Mouse (Mus musculus) megakaryocyte, embryonic 14.5 days (primary cell): ENCODE data around the gene Cbfa2t3. TPM values are rescaled to one million over a fixed set of nuclear protein-coding genes. Genes with fewer than 3 reads are reported as not detected.

Experiments used
- H3K27me3 ChIP-seq: replicated peaks from 2 replicates; pipeline ENCODE3; 2012; ENCODE audit warnings: inconsistent platforms
- H3K36me3 ChIP-seq: replicated peaks from 2 replicates; pipeline ENCODE3; 2012; ENCODE audit warnings: low read length, inconsistent platforms, mixed read lengths
- H3K4me1 ChIP-seq: 2 replicates; pipeline ENCODE4 v1.6.1; 2012; ENCODE audit warnings: inconsistent platforms
- H3K4me3 ChIP-seq: replicated peaks from 2 replicates; pipeline ENCODE3; 2012; ENCODE audit warnings: moderate library complexity, mild to moderate bottlenecking, inconsistent platforms
- H3K9me3 ChIP-seq: 2 replicates; pipeline ENCODE4 v1.6.1; 2012; ENCODE audit warnings: inconsistent platforms
- FLI1 ChIP-seq: IDR thresholded peaks from 2 replicates; pipeline ENCODE4 v1.6.1; 2012; ENCODE audit warnings: low read length, inconsistent platforms, mixed read lengths
- GATA1 ChIP-seq: IDR thresholded peaks from 3 replicates; pipeline ENCODE4 v1.6.1; 2012; ENCODE audit warnings: mixed read lengths, low read length, inconsistent platforms, borderline replicate concordance
- polyA plus RNA-seq: library from polyadenylated mRNA; stranded (reverse); fragments of >175 nt; gene quantifications from 2 replicates; pipeline ENCODE4 v1.2.3, GENCODE M21; 2012; ENCODE audit warnings: low replicate concordance; ENCODE audit not compliant: insufficient read depth

Cbfa2t3 gene
- polyA plus RNA-seq, 1 experiment = 54.9 TPM

DNA sequence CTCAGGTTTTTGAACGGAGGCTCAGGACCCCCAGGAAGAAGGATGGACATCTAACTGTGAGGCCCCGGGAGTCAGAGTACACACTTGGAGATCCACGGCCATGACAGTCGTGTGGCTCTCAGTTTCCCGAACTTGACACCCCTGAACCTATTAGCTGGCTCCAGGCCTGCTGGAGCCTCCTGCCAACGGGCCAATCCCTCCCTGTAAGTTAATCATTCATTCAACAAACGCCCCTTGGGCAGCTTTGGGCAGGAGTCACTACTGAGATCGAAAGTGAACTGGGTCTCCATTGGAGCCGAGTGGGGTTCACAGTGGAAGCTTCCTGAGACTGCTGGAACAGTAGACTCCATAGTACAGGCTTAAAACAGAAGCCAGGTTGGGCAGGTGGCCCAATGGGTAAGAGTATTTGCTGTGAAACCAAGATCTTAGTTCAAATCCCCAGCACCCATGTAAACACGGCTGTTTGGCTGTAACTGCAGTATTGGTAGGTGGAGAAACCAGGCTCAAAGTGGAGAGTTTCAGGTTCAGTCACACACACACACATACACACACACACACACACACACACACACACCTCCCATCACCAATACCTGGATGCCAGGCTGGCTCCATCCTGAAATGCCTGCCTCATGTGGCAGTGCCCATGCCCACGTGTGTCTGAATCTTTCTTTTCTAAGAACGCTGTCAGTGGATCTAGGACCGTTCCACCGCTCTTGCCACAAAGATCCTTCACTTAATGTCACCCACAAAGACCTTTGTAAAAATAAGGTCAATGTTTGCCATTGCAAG lies 20.0 kb upstream of the Cbfa2t3 start:
- no peaks in the 10 kb centered on the region for H3K36me3 ChIP-seq
- peak overlapping the region; percentile 88 for H3K4me3 ChIP-seq
- TF ChIP-seq GATA1 (no peak), FLI1 (no peak)
- H3K9me3 ChIP-seq = no peaks in the 10 kb centered on the region
- peaks cover 39% of the 10 kb centered on the region for H3K27me3 ChIP-seq
- peaks cover 99% of the 10 kb centered on the region for H3K4me1 ChIP-seq

DNA sequence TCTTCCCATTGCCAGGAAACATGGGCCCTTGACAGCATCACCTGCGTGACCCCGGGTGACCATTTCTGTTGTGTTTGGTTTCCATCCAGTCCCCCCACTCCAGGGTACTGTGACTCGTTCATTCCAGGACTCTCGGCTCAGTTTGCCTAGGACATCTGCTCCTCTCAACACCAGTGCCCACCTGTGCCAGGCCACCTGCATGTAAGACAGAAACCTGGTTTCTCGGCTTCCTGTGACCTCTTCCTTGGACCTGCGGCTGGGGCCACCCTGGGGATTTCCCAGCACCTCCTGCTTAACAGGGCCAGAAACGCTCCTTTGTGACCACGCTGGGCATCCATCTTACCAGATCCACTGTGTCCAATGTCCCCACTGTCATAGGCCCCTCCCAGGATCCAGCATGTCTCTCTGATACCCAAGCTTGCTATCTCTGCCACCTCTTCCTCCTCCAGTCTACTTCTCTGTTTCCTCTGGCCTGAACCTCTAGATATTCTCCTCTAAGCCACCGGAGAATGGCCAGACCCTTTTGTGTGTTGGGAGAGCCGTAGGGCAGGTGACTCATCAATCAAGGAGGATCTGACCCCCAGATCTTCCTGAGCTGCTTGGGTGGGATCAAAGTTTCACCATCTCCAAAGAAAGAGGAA lies 19.1 kb upstream of the Cbfa2t3 start:
- no peaks in the 10 kb centered on the region for H3K36me3 ChIP-seq
- H3K4me3 ChIP-seq = peak overlapping the region; percentile 43
- peaks cover 31% of the 10 kb centered on the region for H3K27me3 ChIP-seq
- TF ChIP-seq GATA1 (no peak), FLI1 (no peak)
- H3K9me3 ChIP-seq = no peaks in the 10 kb centered on the region
- H3K4me1 ChIP-seq = peaks cover 99% of the 10 kb centered on the region

DNA sequence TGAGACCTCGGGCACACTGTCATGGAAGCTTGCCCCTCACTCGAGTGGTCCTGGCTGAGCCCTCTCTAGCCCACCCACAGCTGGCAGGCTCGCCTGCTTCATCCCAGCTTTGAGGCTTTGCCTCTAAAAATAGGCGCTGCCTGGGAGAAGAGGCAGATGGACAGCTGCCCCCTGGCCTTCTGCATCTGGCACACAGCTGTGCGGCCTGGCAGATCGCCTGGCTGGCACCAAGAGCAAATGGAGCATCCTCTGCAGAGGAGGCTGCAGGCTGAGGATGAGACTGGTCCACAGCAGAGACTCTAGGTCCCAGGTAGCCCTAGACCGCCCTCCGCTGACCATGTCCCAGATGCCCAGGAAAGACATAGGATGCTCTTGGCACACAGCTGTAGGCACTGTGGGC lies 17.7 kb upstream of the Cbfa2t3 start:
- Histone ChIP-seq H3K4me1 (peaks cover 99% of the 10 kb centered on the region), H3K9me3 (no peaks in the 10 kb centered on the region), H3K27me3 (peaks cover 21% of the 10 kb centered on the region), H3K36me3 (no peaks in the 10 kb centered on the region), H3K4me3 (no peak overlapping the region)
- no peak for TF ChIP-seq FLI1

- H3K4me1 ChIP-seq = peaks cover 99% of the 10 kb centered on the region
- H3K4me3 ChIP-seq = no peak overlapping the region
- H3K9me3 ChIP-seq = no peaks in the 10 kb centered on the region
- H3K36me3 ChIP-seq = no peaks in the 10 kb centered on the region
- peaks cover 36% of the 10 kb centered on the region for H3K27me3 ChIP-seq
- TF ChIP-seq GATA1 (no peak), FLI1 (no peak)
Measured at GRCm38 (mm10) chr8:122713157-122713518, 14.2 kb upstream of the Cbfa2t3 start.

- no peaks in the 10 kb centered on the region for H3K36me3 ChIP-seq
- H3K4me1 ChIP-seq = peaks cover 99% of the 10 kb centered on the region
Measured at GRCm38 (mm10) chr8:122712411-122713156, 13.7 kb upstream of the Cbfa2t3 start.

GRCm38 (mm10) chr8:122711891-122712365 lies 13.0 kb upstream of the Cbfa2t3 start:
- TF ChIP-seq FLI1 = no peak
- TF ChIP-seq GATA1 = peak; percentile 16; the same call in 1 of the 3 replicates
- H3K4me3 ChIP-seq = peak overlapping the region; percentile 85
- peaks cover 99% of the 10 kb centered on the region for H3K4me1 ChIP-seq

More at GRCm38 (mm10) chr8:122712411-122713156, 13.7 kb upstream of the Cbfa2t3 start:
- no peak for TF ChIP-seq FLI1
- TF ChIP-seq GATA1 = no peak
- peaks cover 42% of the 10 kb centered on the region for H3K27me3 ChIP-seq
- no peaks in the 10 kb centered on the region for H3K9me3 ChIP-seq
- peak overlapping the region; percentile 85 for H3K4me3 ChIP-seq

DNA sequence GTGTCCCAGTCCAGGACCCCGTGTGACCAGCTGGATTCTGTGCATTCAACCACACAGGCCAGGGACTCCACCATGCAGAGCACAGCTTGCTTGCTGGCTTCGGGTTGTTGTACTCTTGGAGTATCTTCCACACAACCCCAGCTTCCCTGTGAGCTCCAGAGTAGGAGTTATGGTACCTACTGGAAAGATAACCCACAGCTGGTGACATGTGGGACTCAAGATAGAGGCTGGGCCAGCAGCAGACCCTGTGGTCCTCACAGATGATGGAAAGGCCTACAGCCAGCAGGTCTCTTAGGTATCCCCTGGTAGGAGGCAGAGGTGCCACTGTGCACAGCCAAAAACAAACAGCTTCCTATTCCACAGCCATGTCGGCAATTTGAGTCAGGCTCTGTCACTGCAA lies 12.6 kb upstream of the Cbfa2t3 start:
- H3K4me3 ChIP-seq = peak overlapping the region; percentile 85
- peaks cover 42% of the 10 kb centered on the region for H3K27me3 ChIP-seq
- H3K9me3 ChIP-seq = no peaks in the 10 kb centered on the region
- H3K4me1 ChIP-seq = peaks cover 99% of the 10 kb centered on the region
- TF ChIP-seq FLI1 = no peak
- no peak for TF ChIP-seq GATA1
- H3K36me3 ChIP-seq = no peaks in the 10 kb centered on the region

More at GRCm38 (mm10) chr8:122711891-122712365, 13.0 kb upstream of the Cbfa2t3 start:
- H3K27me3 ChIP-seq = peaks cover 42% of the 10 kb centered on the region
- no peaks in the 10 kb centered on the region for H3K9me3 ChIP-seq
- H3K36me3 ChIP-seq = no peaks in the 10 kb centered on the region

DNA sequence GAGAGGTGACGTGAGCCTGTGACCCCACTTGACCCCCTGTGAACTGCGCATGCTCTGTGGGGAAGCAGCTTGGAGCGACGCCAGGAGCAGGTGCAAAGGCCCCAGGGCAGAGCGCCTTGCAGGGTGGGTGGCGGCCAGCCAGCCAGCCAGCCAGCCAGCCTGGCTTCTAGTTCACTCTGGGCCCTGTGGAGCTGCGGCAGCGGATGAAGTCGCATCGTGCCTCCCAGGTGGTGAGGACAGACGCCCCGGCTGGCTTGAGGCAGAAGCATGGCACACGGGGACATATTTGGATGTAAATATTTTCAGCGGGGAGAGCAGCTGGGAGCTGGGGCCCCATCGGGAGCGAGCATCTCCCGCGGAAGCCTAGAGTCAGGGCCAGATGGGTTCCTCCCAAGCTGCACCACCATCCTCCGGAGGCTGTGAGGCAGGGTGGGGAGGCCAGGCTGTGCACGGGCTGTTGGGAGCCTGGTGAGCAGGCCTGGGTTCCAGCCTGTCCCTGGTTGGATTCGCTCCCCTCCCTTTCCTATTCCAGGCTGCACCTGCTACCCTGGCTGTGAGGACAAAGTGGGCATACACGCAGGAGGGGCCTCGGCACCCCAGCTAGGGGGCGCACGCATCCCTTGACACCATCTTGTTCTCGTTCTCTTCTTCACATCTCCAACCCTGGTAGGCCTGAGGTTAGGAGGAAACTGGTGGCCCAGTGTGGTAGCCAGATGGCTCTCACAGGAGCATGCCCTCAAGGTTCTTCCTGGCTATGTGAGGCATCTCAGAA lies 10.6 kb upstream of the Cbfa2t3 start:
- Histone ChIP-seq H3K4me3 (peak overlapping the region; percentile 47), H3K27me3 (peaks cover 40% of the 10 kb centered on the region), H3K36me3 (no peaks in the 10 kb centered on the region), H3K9me3 (no peaks in the 10 kb centered on the region), H3K4me1 (peaks cover 100% of the 10 kb centered on the region)
- TF ChIP-seq FLI1 (no peak), GATA1 (no peak)

GRCm38 (mm10) chr8:122707184-122707583 lies 8.3 kb upstream of the Cbfa2t3 start:
- no peak for TF ChIP-seq FLI1
- H3K4me3 ChIP-seq = peak overlapping the region; percentile 18
- H3K9me3 ChIP-seq = no peaks in the 10 kb centered on the region
- peaks cover 41% of the 10 kb centered on the region for H3K27me3 ChIP-seq
- peaks cover 100% of the 10 kb centered on the region for H3K4me1 ChIP-seq
- H3K36me3 ChIP-seq = no peaks in the 10 kb centered on the region
